Mouse (Mus musculus): ENCODE results near the gene Fcgr2b. TPM values are rescaled to one million over a fixed set of nuclear protein-coding genes. Genes with fewer than 3 reads are reported as not detected.
A peak's percentile ranks its signal among the peaks of the same experiment; 100 is the strongest.

The Fcgr2b gene
- total and polyA plus RNA-seq, 2 experiments: 34.9 to 68.7 TPM

DNA sequence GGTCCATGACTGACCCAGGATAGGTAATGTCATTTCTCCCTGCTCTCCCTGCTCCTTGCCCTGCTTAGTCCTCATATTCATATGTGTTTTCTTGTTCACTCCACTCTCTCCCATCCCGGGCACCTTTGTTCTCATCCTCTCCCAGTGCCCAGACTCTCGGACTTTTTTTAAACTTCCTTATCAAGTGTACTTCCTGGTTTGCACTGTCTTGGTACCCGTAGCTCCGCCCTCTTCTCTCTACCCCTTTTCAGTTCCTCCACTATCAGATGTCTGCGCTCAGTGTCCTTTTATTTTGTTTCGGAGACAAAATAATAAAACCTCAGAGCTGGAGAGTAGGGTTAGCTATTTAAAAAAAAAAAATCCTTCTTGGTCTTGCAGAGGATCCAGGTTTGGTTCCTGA is 51.9 kb downstream of the Fcgr2b start:
- Histone ChIP-seq H3K27ac (replicated peaks; ENCODE audit: insufficient read depth, low read depth, low read length) (no peak overlapping the region), H3K4me3 (ENCODE audit: insufficient read depth, low read depth, low read length) (no peak overlapping the region)
- no peak for TF ChIP-seq POLR2A (IDR thresholded peaks at IDR 0.05; ENCODE audit: extremely low read depth, insufficient read depth, low read length)
- TF ChIP-seq CTCF (IDR thresholded peaks at IDR 0.05; ENCODE audit: low read depth, low read length): no peak

DNA sequence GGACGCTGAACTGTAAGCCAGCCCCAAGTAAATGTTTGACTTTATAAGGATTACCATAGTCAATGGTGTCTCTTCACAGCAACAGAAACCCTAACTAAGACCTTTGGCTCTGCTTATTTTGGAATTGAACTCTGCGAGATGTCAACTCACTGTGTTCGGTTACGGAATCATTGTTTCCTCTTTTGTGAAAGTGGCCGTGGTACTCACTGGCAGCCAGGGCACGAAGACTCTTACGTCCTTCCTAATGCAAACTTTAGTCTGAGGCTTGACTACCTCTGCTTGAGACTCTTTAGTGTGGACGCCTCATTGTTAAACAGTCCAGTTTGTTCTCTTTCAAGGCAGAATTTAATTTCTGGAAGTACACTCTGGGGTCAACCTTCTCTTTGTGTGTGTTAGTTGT is 57.0 kb downstream of the Fcgr2b start:
- H3K4me3 ChIP-seq (ENCODE audit: insufficient read depth, low read depth, low read length): no peak overlapping the region
- no peaks in the 10 kb centered on the region for H3K4me1 ChIP-seq (ENCODE audit: control insufficient read depth, insufficient read depth, low read length)
- no peak overlapping the region for H3K9ac ChIP-seq (ENCODE audit: low read depth, low read length)
- no peaks in the 10 kb centered on the region for H3K79me2 ChIP-seq (ENCODE audit: control insufficient read depth, insufficient read depth, low read length)
- WGBS: 92% methylated on average over 8 of the region's 8 CpGs
- no peak overlapping the region for H3K27ac ChIP-seq (replicated peaks; ENCODE audit: insufficient read depth, low read depth, low read length)
- no peaks in the 10 kb centered on the region for H3K27me3 ChIP-seq (ENCODE audit: control insufficient read depth, insufficient read depth, low read length)
- TF ChIP-seq POLR2A (IDR thresholded peaks at IDR 0.05; ENCODE audit: extremely low read depth, insufficient read depth, low read length): no peak
- TF ChIP-seq CTCF (IDR thresholded peaks at IDR 0.05; ENCODE audit: low read depth, low read length): no peak
- H3K36me3 ChIP-seq (ENCODE audit: control insufficient read depth, insufficient read depth, low read length): no peaks in the 10 kb centered on the region
- DNase-seq (ENCODE audit: extremely low read depth, low read depth, low spot score): no peak

More for the DNA sequence above, 51.9 kb downstream of the Fcgr2b start:
- peak; percentile 34 for DNase-seq (ENCODE audit: extremely low read depth, low read depth, low spot score)
- H3K9ac ChIP-seq (ENCODE audit: low read depth, low read length): no peak overlapping the region; the same call in 1 of the 2 replicates
- no peaks in the 10 kb centered on the region for H3K27me3 ChIP-seq (ENCODE audit: control insufficient read depth, insufficient read depth, low read length)
- H3K79me2 ChIP-seq (ENCODE audit: control insufficient read depth, insufficient read depth, low read length): no peaks in the 10 kb centered on the region
- no peaks in the 10 kb centered on the region for H3K36me3 ChIP-seq (ENCODE audit: control insufficient read depth, insufficient read depth, low read length)
- no peaks in the 10 kb centered on the region for H3K4me1 ChIP-seq (ENCODE audit: control insufficient read depth, insufficient read depth, low read length)
- 69% methylated on average over 6 of the region's 6 CpGs for WGBS

- no peak overlapping the region for H3K9ac ChIP-seq (ENCODE audit: low read depth, low read length)
- TF ChIP-seq CTCF (IDR thresholded peaks at IDR 0.05; ENCODE audit: low read depth, low read length): no peak
- TF ChIP-seq POLR2A (IDR thresholded peaks at IDR 0.05; ENCODE audit: extremely low read depth, insufficient read depth, low read length): no peak
- DNase-seq (ENCODE audit: extremely low read depth, low read depth, low spot score): no peak
- no peaks in the 10 kb centered on the region for H3K36me3 ChIP-seq (ENCODE audit: control insufficient read depth, insufficient read depth, low read length)
- H3K27ac ChIP-seq (replicated peaks; ENCODE audit: insufficient read depth, low read depth, low read length): no peak overlapping the region
- WGBS: 71% methylated on average over 5 of the region's 5 CpGs
- no peak overlapping the region for H3K4me3 ChIP-seq (ENCODE audit: insufficient read depth, low read depth, low read length)
- no peaks in the 10 kb centered on the region for H3K79me2 ChIP-seq (ENCODE audit: control insufficient read depth, insufficient read depth, low read length)
- no peaks in the 10 kb centered on the region for H3K4me1 ChIP-seq (ENCODE audit: control insufficient read depth, insufficient read depth, low read length)
- H3K27me3 ChIP-seq (ENCODE audit: control insufficient read depth, insufficient read depth, low read length): no peaks in the 10 kb centered on the region
Observed at GRCm38 (mm10) chr1:170915657-170916056, 60.7 kb downstream of the Fcgr2b start.

- DNase-seq (ENCODE audit: extremely low read depth, low read depth, low spot score): no peak
- Histone ChIP-seq H3K9ac (ENCODE audit: low read depth, low read length) (no peak within 1 kb of the TSS), H3K27ac (replicated peaks; ENCODE audit: insufficient read depth, low read depth, low read length) (no peak within 1 kb of the TSS), H3K79me2 (ENCODE audit: control insufficient read depth, insufficient read depth, low read length) (no peaks in the 10 kb centered on the region), H3K4me3 (ENCODE audit: insufficient read depth, low read depth, low read length) (no peak within 1 kb of the TSS), H3K4me1 (ENCODE audit: control insufficient read depth, insufficient read depth, low read length) (no peaks in the 10 kb centered on the region), H3K36me3 (ENCODE audit: control insufficient read depth, insufficient read depth, low read length) (no peaks in the 10 kb centered on the region), H3K27me3 (ENCODE audit: control insufficient read depth, insufficient read depth, low read length) (0 out of 2 replicates have a peak, but pooled peaks cover 2% of the 10 kb centered on the region)
- WGBS: 79% methylated on average over 5 of the region's 5 CpGs
- TF ChIP-seq CTCF (IDR thresholded peaks at IDR 0.05; ENCODE audit: low read depth, low read length) (no peak), POLR2A (IDR thresholded peaks at IDR 0.05; ENCODE audit: extremely low read depth, insufficient read depth, low read length) (no peak)
Observed at GRCm38 (mm10) chr1:170912891-170913615, 63.3 kb downstream of the Fcgr2b start, which contains the start of gene Fcrlb. TSS of gene Fcrlb (minus strand) at chr1:170912941.

- DNase-seq (ENCODE audit: extremely low read depth, low read depth, low spot score): no peak
- no peaks in the 10 kb centered on the region for H3K79me2 ChIP-seq (ENCODE audit: control insufficient read depth, insufficient read depth, low read length)
- no peak overlapping the region for H3K27ac ChIP-seq (replicated peaks; ENCODE audit: insufficient read depth, low read depth, low read length)
- no peak overlapping the region for H3K4me3 ChIP-seq (ENCODE audit: insufficient read depth, low read depth, low read length)
- H3K9ac ChIP-seq (ENCODE audit: low read depth, low read length): no peak overlapping the region
- peaks cover 10% of the 10 kb centered on the region for H3K27me3 ChIP-seq (ENCODE audit: control insufficient read depth, insufficient read depth, low read length)
- TF ChIP-seq CTCF (IDR thresholded peaks at IDR 0.05; ENCODE audit: low read depth, low read length): no peak
- no peak for TF ChIP-seq POLR2A (IDR thresholded peaks at IDR 0.05; ENCODE audit: extremely low read depth, insufficient read depth, low read length)
- H3K36me3 ChIP-seq (ENCODE audit: control insufficient read depth, insufficient read depth, low read length): no peaks in the 10 kb centered on the region
- no peaks in the 10 kb centered on the region for H3K4me1 ChIP-seq (ENCODE audit: control insufficient read depth, insufficient read depth, low read length)
- 80% methylated on average over 11 of the region's 11 CpGs for WGBS
Observed at GRCm38 (mm10) chr1:170911907-170912660, 64.3 kb downstream of the Fcgr2b start.

Other genes with a start within 250 kb of the Fcgr2b start
- gene Atf6, start 108.8 kb downstream of the Fcgr2b start, total RNA-seq (2014; rRNA removed): 30.1 and 38.1 TPM in 2 replicates
- gene Atf6, start 108.8 kb downstream of the Fcgr2b start, polyA plus RNA-seq (2012; rRNA removed): 13.0 and 14.3 TPM in 2 replicates
- 0.67 and 0.74 TPM in 2 replicates for gene Gm26620, start 91.5 kb downstream of the Fcgr2b start, total RNA-seq (2014; rRNA removed)
- 0.59 and 1.1 TPM in 2 replicates for gene Gm26620, start 91.5 kb downstream of the Fcgr2b start, polyA plus RNA-seq (2012; rRNA removed)
- gene Dusp12, start 91.0 kb downstream of the Fcgr2b start, total RNA-seq (2014; rRNA removed): 30.4 and 36.2 TPM in 2 replicates
- 12.7 and 17.2 TPM in 2 replicates for gene Dusp12, start 91.0 kb downstream of the Fcgr2b start, polyA plus RNA-seq (2012; rRNA removed)
- gene Fcrlb, start 63.6 kb downstream of the Fcgr2b start, total RNA-seq (2014; rRNA removed): 0.18 and 0.20 TPM in 2 replicates
- 0.11 TPM in 1 of 2 replicates, not detected in the other for gene Fcrlb, start 63.6 kb downstream of the Fcgr2b start, polyA plus RNA-seq (2012; rRNA removed)
- 0.83 and 1.1 TPM in 2 replicates for gene Fcrla, start 49.0 kb downstream of the Fcgr2b start, total RNA-seq (2014; rRNA removed)
- gene Fcrla, start 49.0 kb downstream of the Fcgr2b start, polyA plus RNA-seq (2012; rRNA removed): 0.37 and 1.1 TPM in 2 replicates
- gene Fcgr4, start 42.4 kb upstream of the Fcgr2b start, total RNA-seq (2014; rRNA removed): 8.4 and 10.3 TPM in 2 replicates
- 3.1 and 4.5 TPM in 2 replicates for gene Fcgr4, start 42.4 kb upstream of the Fcgr2b start, polyA plus RNA-seq (2012; rRNA removed)
- 11.5 and 14.5 TPM in 2 replicates for gene Fcgr3, start 88.4 kb upstream of the Fcgr2b start, total RNA-seq (2014; rRNA removed)
- gene Fcgr3, start 88.4 kb upstream of the Fcgr2b start, polyA plus RNA-seq (2012; rRNA removed): 2.6 and 4.5 TPM in 2 replicates
- 0.13 and 0.37 TPM in 2 replicates for gene Cfap126, start 137.4 kb upstream of the Fcgr2b start, total RNA-seq (2014; rRNA removed)
- gene Cfap126, start 137.4 kb upstream of the Fcgr2b start, polyA plus RNA-seq (2012; rRNA removed): 1.5 and 3.5 TPM in 2 replicates
- gene Sdhc, start 174.1 kb upstream of the Fcgr2b start, total RNA-seq (2014; rRNA removed): 194 and 217 TPM in 2 replicates
- gene Sdhc, start 174.1 kb upstream of the Fcgr2b start, polyA plus RNA-seq (2012; rRNA removed): 375 and 403 TPM in 2 replicates
- gene Mpz, start 174.2 kb upstream of the Fcgr2b start, total RNA-seq (2014; rRNA removed): 0.07 and 0.09 TPM in 2 replicates
- gene Mpz, start 174.2 kb upstream of the Fcgr2b start, polyA plus RNA-seq (2012; rRNA removed): 0.27 and 0.83 TPM in 2 replicates
- gene Pcp4l1, start 219.7 kb upstream of the Fcgr2b start, total RNA-seq (2014; rRNA removed): 3.8 and 10.0 TPM in 2 replicates
- gene Pcp4l1, start 219.7 kb upstream of the Fcgr2b start, polyA plus RNA-seq (2012; rRNA removed): 10.5 and 15.0 TPM in 2 replicates
- 178 and 264 TPM in 2 replicates for gene Nr1i3, start 237.4 kb upstream of the Fcgr2b start, total RNA-seq (2014; rRNA removed)
- 215 and 229 TPM in 2 replicates for gene Nr1i3, start 237.4 kb upstream of the Fcgr2b start, polyA plus RNA-seq (2012; rRNA removed)
- gene Tomm40l, start 246.0 kb upstream of the Fcgr2b start, total RNA-seq (2014; rRNA removed): 5.5 and 10.7 TPM in 2 replicates
- 6.7 and 9.7 TPM in 2 replicates for gene Tomm40l, start 246.0 kb upstream of the Fcgr2b start, polyA plus RNA-seq (2012; rRNA removed)
- gene Apoa2, start 248.5 kb upstream of the Fcgr2b start, total RNA-seq (2014; rRNA removed): 15,245 and 18,176 TPM in 2 replicates
- gene Apoa2, start 248.5 kb upstream of the Fcgr2b start, polyA plus RNA-seq (2012; rRNA removed): 28,168 and 29,095 TPM in 2 replicates